Mouse (Mus musculus): ENCODE data around the gene Enox1.

DNA sequence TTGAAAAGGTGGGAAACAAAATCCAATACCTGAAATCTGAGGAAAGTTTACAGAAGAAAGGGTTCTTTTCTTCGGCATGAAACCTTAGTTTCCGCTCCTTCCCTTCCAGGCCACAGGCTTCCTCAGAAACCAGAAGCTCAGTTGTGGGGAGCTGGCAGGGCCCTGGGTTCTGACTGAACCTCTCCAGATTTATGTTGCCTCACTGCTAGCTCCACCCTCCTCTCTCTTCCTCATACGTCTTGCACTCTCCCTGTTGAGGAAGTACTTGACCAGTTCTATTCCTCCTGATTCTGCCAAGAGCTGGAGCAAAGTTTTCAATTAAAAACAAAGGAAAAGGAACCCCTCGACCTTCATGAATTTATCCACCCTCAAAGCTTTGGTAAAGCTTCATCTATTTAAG, 291.4 kb downstream of the Enox1 start:
- TF ChIP-seq CTCF (IDR thresholded peaks at IDR 0.05; ENCODE audit: low read depth, low read length) (no peak), POLR2A (IDR thresholded peaks at IDR 0.05; ENCODE audit: insufficient read depth, low read length) (no peak), EP300 (IDR thresholded peaks at IDR 0.05; ENCODE audit: insufficient read depth, low read depth, low read length) (no peak)

All from ES-Bruce4 (cell line).